Comparison of ENCODE assay signal across 8 mouse cellular contexts in genomic region chr13:34993085-34993484, GRCm38 (mm10). TPM values are rescaled to one million over a fixed set of nuclear protein-coding genes. Genes with fewer than 3 reads are reported as not detected.
DNase-seq lines count a peak whose midpoint lies in the region; ATAC-seq lines count a peak whose summit lies in the region.

No protein-coding gene starts in this region.

- H3K9ac ChIP-seq in forebrain, embryonic 15.5 days (replicated peaks) = peak overlapping the region; percentile 68; the same call in 1 of the 2 replicates
- peak overlapping the region; percentile 69; the same call in 1 of the 2 replicates for H3K9ac ChIP-seq in liver, embryonic 15.5 days

- H3K4me2 ChIP-seq in forebrain, embryonic 15.5 days (replicated peaks) = peak overlapping the region; percentile 55
- peak overlapping the region; percentile 80 for H3K4me2 ChIP-seq in liver, embryonic 15.5 days

- WGBS in forebrain, embryonic 15.5 days = 63% methylated on average over 4 of the region's 4 CpGs
- WGBS in liver, embryonic 15.5 days (ENCODE audit: insufficient replicate concordance) = 57% methylated on average over 4 of the region's 4 CpGs

- H3K4me3 ChIP-seq in forebrain, embryonic 15.5 days = peak overlapping the region; percentile 62
- peak overlapping the region; percentile 70 for H3K4me3 ChIP-seq in liver, embryonic 15.5 days (replicated peaks)

- H3K9me3 ChIP-seq in forebrain, embryonic 15.5 days = no peaks in the 10 kb centered on the region
- no peaks in the 10 kb centered on the region for H3K9me3 ChIP-seq in liver, embryonic 15.5 days (replicated peaks)

- no peak for ATAC-seq in forebrain, embryonic 15.5 days (replicated peaks)
- ATAC-seq in liver, embryonic 15.5 days (ENCODE audit: insufficient read depth) = no peak

- DNase-seq in embryo, embryonic 11 days = peak; percentile 3
- DNase-seq in embryo, embryonic 9.5 days (ENCODE audit: extremely low spot score) = no peak
- peak; percentile 30 for DNase-seq in 3T3-L1 (ENCODE audit: low read depth, low spot score)
- no peak for DNase-seq in testis, postnatal 14 days (ENCODE audit: low spot score)
- DNase-seq in layer of hippocampus, postnatal 25 days (ENCODE audit: extremely low spot score in 1 of 2, low spot score in 1 of 2) = no peak
- no peak for DNase-seq in urinary bladder, postnatal 10 days (ENCODE audit: low spot score)

- H3K27ac ChIP-seq in forebrain, embryonic 15.5 days (replicated peaks) = peak overlapping the region; percentile 81
- H3K27ac ChIP-seq in liver, embryonic 15.5 days (replicated peaks) = no peak overlapping the region

- peaks cover 15% of the 10 kb centered on the region for H3K36me3 ChIP-seq in forebrain, embryonic 15.5 days
- peaks cover 19% of the 10 kb centered on the region for H3K36me3 ChIP-seq in liver, embryonic 15.5 days (replicated peaks)

- H3K27me3 ChIP-seq in forebrain, embryonic 15.5 days = no peaks in the 10 kb centered on the region
- H3K27me3 ChIP-seq in liver, embryonic 15.5 days = no peaks in the 10 kb centered on the region

- peaks cover 20% of the 10 kb centered on the region for H3K4me1 ChIP-seq in forebrain, embryonic 15.5 days
- H3K4me1 ChIP-seq in liver, embryonic 15.5 days (replicated peaks) = peaks cover 34% of the 10 kb centered on the region

RNA-seq across cellular contexts. Expression of gene Eci3, which starts 29.5 kb away (rescaled TPM):
- 0.15 and 0.41 TPM in 2 replicates for polyA plus RNA-seq in forebrain, embryonic 15.5 days (2015; fragmentation: Nextera tagmentation; extraction: Ambion mirVana)
- not detected in 2 replicates for polyA plus RNA-seq in liver, embryonic 15.5 days (2015; fragmentation: Nextera tagmentation; extraction: Ambion mirVana)
- under 1 TPM; 0.54 to 0.89 TPM for total RNA-seq in layer of hippocampus, postnatal 25 days (2021)

RNA-seq across cellular contexts. Expression of gene Eci2, which starts 33.8 kb away (rescaled TPM):
- 116 and 121 TPM in 2 replicates for polyA plus RNA-seq in forebrain, embryonic 15.5 days (2015; fragmentation: Nextera tagmentation; extraction: Ambion mirVana)
- 44.1 and 46.1 TPM in 2 replicates for polyA plus RNA-seq in liver, embryonic 15.5 days (2015; fragmentation: Nextera tagmentation; extraction: Ambion mirVana)
- total RNA-seq in layer of hippocampus, postnatal 25 days (2021) = 10 to 100 TPM; 45.9 to 49.5 TPM

Comparison
In these comparisons a context has a peak if more than half of its experiments do, and no peak if none do; other contexts are left out.
1. DNase-seq: peak in embryo, embryonic 11 days (single experiment) and 3T3-L1 (single experiment); none in embryo, embryonic 9.5 days (single experiment), testis, postnatal 14 days (single experiment), layer of hippocampus, postnatal 25 days (0 of 2) and urinary bladder, postnatal 10 days (single experiment).